Mouse (Mus musculus): Measurements from ENCODE around the gene Mta1. TPM values are rescaled to one million over a fixed set of nuclear protein-coding genes. Genes with fewer than 3 reads are reported as not detected.
A peak's percentile ranks its signal among the peaks of the same experiment; 100 is the strongest.

The Mta1 gene
- polyA plus RNA-seq, 1 experiment = 43.0 TPM

- H3K4me3 ChIP-seq (ENCODE audit: insufficient read depth, low read length) = peak within 1 kb of the TSS; percentile 55
- TF ChIP-seq POLR2A (IDR thresholded peaks at IDR 0.05; ENCODE audit: borderline replicate concordance, low read depth, low read length) = no peak
- peak; percentile 93 for TF ChIP-seq CTCF (IDR thresholded peaks at IDR 0.05; ENCODE audit: low read depth, low read length)
- no peak within 1 kb of the TSS for H3K27ac ChIP-seq (ENCODE audit: insufficient read depth, low read depth, low read length)
- H3K4me1 ChIP-seq (ENCODE audit: control insufficient read depth, insufficient read depth, low read length) = peaks cover 4% of the 10 kb centered on the region
Observed at GRCm38 (mm10) chr12:113146112-113147057, 48.3 kb downstream of the Mta1 start, which contains the start of gene Crip1. Gene Crip1 (plus strand): TSS chr12:113146316.

DNA sequence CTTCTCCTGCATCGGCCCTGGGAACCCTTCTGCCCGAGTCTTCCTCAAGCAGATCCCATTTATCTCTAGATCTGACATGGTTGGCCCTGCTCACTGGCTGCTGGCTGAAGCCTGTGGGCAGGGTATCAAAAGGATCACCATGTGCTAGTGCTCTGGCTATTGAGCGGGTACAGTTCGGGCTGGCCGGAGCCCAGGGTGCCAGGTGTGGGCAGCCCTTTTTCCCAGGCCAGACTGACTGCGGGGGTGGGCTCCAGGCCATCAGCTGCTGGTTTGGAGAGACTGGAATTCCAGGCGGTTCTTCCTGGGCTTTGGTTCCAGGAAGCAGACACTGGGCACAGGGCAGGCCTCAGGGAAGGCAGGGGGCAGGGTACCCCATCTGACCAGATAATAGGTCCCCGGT lies 49.4 kb downstream of the Mta1 start:
- Histone ChIP-seq H3K27ac (ENCODE audit: insufficient read depth, low read depth, low read length) (no peak overlapping the region), H3K4me1 (ENCODE audit: control insufficient read depth, insufficient read depth, low read length) (peaks cover 8% of the 10 kb centered on the region), H3K4me3 (ENCODE audit: insufficient read depth, low read length) (no peak overlapping the region)
- TF ChIP-seq CTCF (IDR thresholded peaks at IDR 0.05; ENCODE audit: low read depth, low read length) = no peak
- TF ChIP-seq POLR2A (IDR thresholded peaks at IDR 0.05; ENCODE audit: borderline replicate concordance, low read depth, low read length) = no peak

DNA sequence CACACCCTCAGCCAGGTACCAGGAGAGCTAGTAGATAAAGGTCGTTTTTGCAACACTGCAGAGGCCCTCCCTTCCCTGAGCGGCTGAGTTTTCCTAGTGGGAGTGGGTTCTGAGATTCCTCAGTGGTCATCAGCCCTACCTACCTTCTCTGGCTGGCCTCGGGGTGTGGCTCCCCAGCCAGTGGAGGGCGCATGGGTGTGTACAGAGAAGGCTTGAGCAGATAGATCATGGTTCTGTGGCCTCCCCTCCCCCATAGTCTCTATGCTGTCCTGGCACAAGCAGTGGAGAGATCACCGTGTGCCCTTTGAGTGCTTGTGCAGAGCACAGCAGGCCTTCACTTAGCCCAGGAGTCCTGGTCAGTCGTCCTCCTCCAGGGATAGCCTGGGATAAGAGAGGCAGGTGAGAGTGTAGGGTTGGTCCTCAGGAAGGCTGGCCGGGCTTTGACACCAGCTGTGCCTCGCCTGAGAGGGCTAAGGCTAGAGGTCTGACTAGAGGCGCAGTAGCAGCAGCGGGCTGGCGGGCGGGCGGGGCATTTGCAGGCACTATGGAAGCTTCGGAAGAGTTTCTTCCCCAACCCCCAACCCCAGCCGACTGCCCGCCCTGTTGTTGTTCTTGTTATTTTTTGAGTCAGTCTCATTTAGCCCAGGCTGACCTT lies 50.4 kb downstream of the Mta1 start:
- Histone ChIP-seq H3K4me3 (ENCODE audit: insufficient read depth, low read length) (no peak overlapping the region), H3K4me1 (ENCODE audit: control insufficient read depth, insufficient read depth, low read length) (peaks cover 12% of the 10 kb centered on the region), H3K27ac (ENCODE audit: insufficient read depth, low read depth, low read length) (no peak overlapping the region)
- TF ChIP-seq POLR2A (IDR thresholded peaks at IDR 0.05; ENCODE audit: borderline replicate concordance, low read depth, low read length) = no peak
- TF ChIP-seq CTCF (IDR thresholded peaks at IDR 0.05; ENCODE audit: low read depth, low read length) = no peak

DNA sequence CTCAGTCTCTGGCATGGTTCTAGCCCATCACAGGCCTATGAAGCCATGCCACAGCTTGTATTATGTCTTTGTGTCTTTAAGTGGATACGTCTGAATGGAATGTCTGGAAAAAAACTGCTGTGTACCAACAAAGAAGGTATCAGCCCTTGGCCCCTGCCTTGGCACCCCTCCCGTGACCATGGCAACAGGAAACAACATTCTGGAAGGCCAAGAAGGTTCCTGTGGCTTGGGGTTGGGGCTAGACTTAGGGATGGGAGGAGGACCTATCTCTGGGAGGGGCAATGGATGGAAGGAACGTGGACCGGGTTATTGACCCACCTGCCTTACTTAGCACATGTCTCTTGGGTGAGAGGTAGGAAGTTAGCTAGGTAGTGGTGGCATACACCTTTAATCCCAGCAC lies 51.3 kb downstream of the Mta1 start:
- Histone ChIP-seq H3K4me3 (ENCODE audit: insufficient read depth, low read length) (no peak overlapping the region), H3K4me1 (ENCODE audit: control insufficient read depth, insufficient read depth, low read length) (peaks cover 19% of the 10 kb centered on the region), H3K27ac (ENCODE audit: insufficient read depth, low read depth, low read length) (no peak overlapping the region)
- no peak for TF ChIP-seq POLR2A (IDR thresholded peaks at IDR 0.05; ENCODE audit: borderline replicate concordance, low read depth, low read length)
- TF ChIP-seq CTCF (IDR thresholded peaks at IDR 0.05; ENCODE audit: low read depth, low read length) = no peak

DNA sequence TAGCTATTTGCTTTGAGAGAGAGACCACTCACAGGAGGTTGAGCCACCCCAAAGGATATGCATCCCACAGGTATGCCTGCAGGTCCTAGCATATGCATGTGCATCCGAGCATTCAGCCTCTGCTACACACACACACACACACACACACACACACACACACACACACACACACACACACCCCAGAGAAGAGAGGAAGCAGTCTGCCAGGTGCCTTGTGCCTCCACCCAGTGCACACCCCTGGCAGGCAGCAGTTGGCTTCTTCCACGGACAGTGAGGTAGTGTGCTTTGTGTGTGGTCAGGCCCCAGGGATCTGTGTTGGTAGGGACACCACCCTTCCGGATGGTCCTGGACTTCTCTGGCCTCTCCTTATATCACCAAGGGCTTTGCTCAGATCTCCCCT lies 51.8 kb downstream of the Mta1 start:
- TF ChIP-seq CTCF (IDR thresholded peaks at IDR 0.05; ENCODE audit: low read depth, low read length) (no peak), POLR2A (IDR thresholded peaks at IDR 0.05; ENCODE audit: borderline replicate concordance, low read depth, low read length) (no peak)
- Histone ChIP-seq H3K27ac (ENCODE audit: insufficient read depth, low read depth, low read length) (no peak overlapping the region), H3K4me1 (ENCODE audit: control insufficient read depth, insufficient read depth, low read length) (peaks cover 25% of the 10 kb centered on the region), H3K4me3 (ENCODE audit: insufficient read depth, low read length) (no peak overlapping the region)

- Histone ChIP-seq H3K4me1 (ENCODE audit: control insufficient read depth, insufficient read depth, low read length) (peaks cover 32% of the 10 kb centered on the region), H3K27ac (ENCODE audit: insufficient read depth, low read depth, low read length) (no peak overlapping the region), H3K4me3 (ENCODE audit: insufficient read depth, low read length) (no peak overlapping the region)
- TF ChIP-seq CTCF (IDR thresholded peaks at IDR 0.05; ENCODE audit: low read depth, low read length) = no peak
- TF ChIP-seq POLR2A (IDR thresholded peaks at IDR 0.05; ENCODE audit: borderline replicate concordance, low read depth, low read length) = no peak
Observed at GRCm38 (mm10) chr12:113150591-113150990, 52.5 kb downstream of the Mta1 start.

DNA sequence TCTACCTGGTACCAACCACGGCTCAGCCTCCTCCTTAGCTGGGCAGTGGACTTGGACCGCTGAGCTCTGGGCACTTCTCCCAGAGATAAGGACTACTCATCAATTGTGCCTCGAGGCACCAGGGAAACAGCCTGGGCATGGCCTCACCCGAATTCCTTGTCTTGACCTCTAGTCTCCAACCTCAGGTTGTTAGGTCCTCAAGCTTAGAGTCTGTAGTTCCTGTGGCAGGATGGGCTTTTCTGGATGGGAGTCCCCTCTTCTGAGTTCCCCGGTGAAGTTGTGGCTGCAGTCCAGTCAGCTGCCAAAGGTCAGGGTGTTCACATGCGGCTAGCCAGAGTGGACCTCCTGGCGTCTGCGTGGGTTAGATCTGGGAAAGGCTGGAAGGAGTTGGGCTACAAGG lies 53.0 kb downstream of the Mta1 start:
- no peak overlapping the region for H3K27ac ChIP-seq (ENCODE audit: insufficient read depth, low read depth, low read length)
- H3K4me1 ChIP-seq (ENCODE audit: control insufficient read depth, insufficient read depth, low read length) = peaks cover 32% of the 10 kb centered on the region
- H3K4me3 ChIP-seq (ENCODE audit: insufficient read depth, low read length) = no peak overlapping the region
- TF ChIP-seq CTCF (IDR thresholded peaks at IDR 0.05; ENCODE audit: low read depth, low read length) (no peak), POLR2A (IDR thresholded peaks at IDR 0.05; ENCODE audit: borderline replicate concordance, low read depth, low read length) (no peak)

- peak overlapping the region; percentile 63 for H3K4me3 ChIP-seq (ENCODE audit: insufficient read depth, low read length)
- peaks cover 30% of the 10 kb centered on the region for H3K4me1 ChIP-seq (ENCODE audit: control insufficient read depth, insufficient read depth, low read length)
- H3K27ac ChIP-seq (ENCODE audit: insufficient read depth, low read depth, low read length) = no peak overlapping the region
- TF ChIP-seq POLR2A (IDR thresholded peaks at IDR 0.05; ENCODE audit: borderline replicate concordance, low read depth, low read length) = no peak
- no peak for TF ChIP-seq CTCF (IDR thresholded peaks at IDR 0.05; ENCODE audit: low read depth, low read length)
Observed at GRCm38 (mm10) chr12:113151661-113152271, 53.7 kb downstream of the Mta1 start.

DNA sequence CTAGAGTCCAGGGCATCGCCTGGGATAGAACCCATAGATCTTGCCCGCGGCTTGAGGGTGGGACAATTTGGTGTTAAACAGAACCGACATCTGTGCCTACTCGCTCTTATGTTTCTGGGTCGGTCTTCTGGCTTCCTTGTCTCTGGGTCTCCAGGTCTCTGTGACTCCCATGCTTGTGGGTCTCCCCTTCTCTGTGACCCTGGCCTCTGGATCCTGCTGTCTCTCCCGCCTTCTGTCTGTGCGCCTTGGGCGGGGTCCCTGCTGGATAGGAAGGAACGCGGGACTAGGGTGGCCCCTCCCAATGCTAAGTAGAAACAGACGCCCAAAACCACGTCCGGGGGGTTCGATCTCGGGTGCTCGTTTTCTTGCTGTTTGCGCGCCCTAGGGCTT lies 54.2 kb downstream of the Mta1 start:
- peaks cover 28% of the 10 kb centered on the region for H3K4me1 ChIP-seq (ENCODE audit: control insufficient read depth, insufficient read depth, low read length)
- H3K4me3 ChIP-seq (ENCODE audit: insufficient read depth, low read length) = peak overlapping the region; percentile 63
- no peak overlapping the region for H3K27ac ChIP-seq (ENCODE audit: insufficient read depth, low read depth, low read length)

More for the DNA sequence above, 54.2 kb downstream of the Mta1 start:
- no peak for TF ChIP-seq CTCF (IDR thresholded peaks at IDR 0.05; ENCODE audit: low read depth, low read length)
- TF ChIP-seq POLR2A (IDR thresholded peaks at IDR 0.05; ENCODE audit: borderline replicate concordance, low read depth, low read length) = no peak

Measured in bone marrow macrophage, adult 2 months (primary cell).